Mouse (Mus musculus): ENCODE data around the gene March5. TPM values are rescaled to one million over a fixed set of nuclear protein-coding genes. Genes with fewer than 3 reads are reported as not detected.

The March5 gene
- 159 and 162 TPM in 2 replicates for polyA plus RNA-seq (2015; fragmentation: Nextera tagmentation; extraction: Ambion mirVana)

DNA sequence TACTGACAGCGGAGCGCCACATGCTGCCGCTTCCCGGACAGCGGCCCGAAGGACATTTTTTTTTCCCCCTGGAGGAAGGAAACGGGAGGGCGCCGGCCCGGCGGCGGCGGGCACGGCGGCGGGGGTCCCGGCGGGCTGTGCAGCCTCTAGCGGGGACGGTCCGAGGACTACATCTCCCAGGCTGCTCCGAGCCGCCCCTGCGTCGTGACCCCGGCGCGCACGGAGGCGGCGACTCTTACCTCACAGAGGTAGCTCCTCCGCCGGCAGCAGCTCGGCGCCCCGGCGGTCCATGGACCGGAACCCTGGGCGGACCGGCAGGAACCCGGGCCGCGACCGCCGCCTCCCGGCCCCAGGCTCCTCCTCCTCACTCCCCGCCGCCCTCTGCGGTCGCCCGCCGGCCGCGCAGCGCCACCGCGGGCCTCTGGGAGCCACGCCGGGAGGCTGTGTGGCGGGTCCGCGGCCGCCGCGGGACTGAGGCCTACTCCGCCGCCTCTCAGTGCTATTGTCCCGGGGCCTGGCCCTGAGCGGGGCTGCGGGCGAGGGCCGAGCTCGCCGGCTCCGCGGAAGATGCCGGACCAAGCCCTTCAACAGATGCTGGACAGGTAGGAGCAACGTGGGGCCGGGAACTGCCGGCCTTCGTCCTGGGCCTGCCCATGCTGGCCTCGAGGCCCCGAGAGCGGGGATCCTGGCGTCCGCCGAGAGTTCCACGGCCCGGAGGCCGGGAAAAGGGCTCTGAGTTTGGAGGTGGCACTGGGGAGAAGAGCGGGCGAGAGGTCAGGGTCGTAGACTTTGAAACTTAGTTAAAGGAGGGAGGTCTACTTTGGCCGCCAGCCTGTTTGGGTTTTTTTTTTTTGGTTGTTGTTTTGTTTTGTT lies at the start of gene March5:
TSS of gene March5 (plus strand) at position 241 of the 873 bp plus-strand sequence.
- under 1% methylated on average over 80 of the region's 94 CpGs for WGBS (ENCODE audit: insufficient replicate concordance)
- peak within 1 kb of the TSS; percentile 99 for H3K4me3 ChIP-seq (replicated peaks)
- H3K36me3 ChIP-seq (replicated peaks) = peaks cover 22% of the 10 kb centered on the region
- H3K4me1 ChIP-seq (replicated peaks) = peaks cover 71% of the 10 kb centered on the region
- peak; percentile 90 for ATAC-seq (ENCODE audit: insufficient read depth)
- no peaks in the 10 kb centered on the region for H3K27me3 ChIP-seq
- H3K4me2 ChIP-seq = peak within 1 kb of the TSS; percentile 85
- H3K9ac ChIP-seq = peak within 1 kb of the TSS; percentile 100
- H3K27ac ChIP-seq (replicated peaks) = peak within 1 kb of the TSS; percentile 98
- no peaks in the 10 kb centered on the region for H3K9me3 ChIP-seq (replicated peaks)

DNA sequence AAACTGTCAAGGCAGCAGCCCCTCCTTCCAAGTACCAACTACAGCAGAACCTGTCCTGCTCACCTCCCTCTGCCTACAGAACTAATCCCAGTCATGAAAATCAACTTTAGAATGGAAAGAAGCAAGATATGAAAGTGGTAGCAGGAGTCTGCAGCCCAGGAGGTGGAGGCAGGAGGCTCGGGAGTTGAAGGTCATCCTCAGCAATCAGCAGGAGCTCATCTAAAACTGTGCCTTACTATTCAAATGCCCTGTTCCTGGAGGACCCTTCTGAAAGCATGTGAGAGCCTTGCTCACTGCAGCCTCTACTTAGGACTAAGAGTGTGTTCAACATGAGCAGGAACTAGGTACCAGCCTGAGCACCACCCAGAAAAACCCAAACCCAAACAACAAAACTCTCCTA lies 35.2 kb upstream of the March5 start:
- H3K27ac ChIP-seq (replicated peaks) = no peak overlapping the region
- no peak overlapping the region for H3K4me3 ChIP-seq (replicated peaks)
- no peak overlapping the region for H3K4me2 ChIP-seq
- H3K4me1 ChIP-seq (replicated peaks) = peaks cover 40% of the 10 kb centered on the region
- H3K27me3 ChIP-seq = peaks cover 61% of the 10 kb centered on the region
- H3K9me3 ChIP-seq (replicated peaks) = no peaks in the 10 kb centered on the region
- 40% methylated on average over 1 of the region's 1 CpGs for WGBS (ENCODE audit: insufficient replicate concordance)
- peaks cover 17% of the 10 kb centered on the region for H3K36me3 ChIP-seq (replicated peaks)
- no peak for ATAC-seq (ENCODE audit: insufficient read depth)
- H3K9ac ChIP-seq = no peak overlapping the region

DNA sequence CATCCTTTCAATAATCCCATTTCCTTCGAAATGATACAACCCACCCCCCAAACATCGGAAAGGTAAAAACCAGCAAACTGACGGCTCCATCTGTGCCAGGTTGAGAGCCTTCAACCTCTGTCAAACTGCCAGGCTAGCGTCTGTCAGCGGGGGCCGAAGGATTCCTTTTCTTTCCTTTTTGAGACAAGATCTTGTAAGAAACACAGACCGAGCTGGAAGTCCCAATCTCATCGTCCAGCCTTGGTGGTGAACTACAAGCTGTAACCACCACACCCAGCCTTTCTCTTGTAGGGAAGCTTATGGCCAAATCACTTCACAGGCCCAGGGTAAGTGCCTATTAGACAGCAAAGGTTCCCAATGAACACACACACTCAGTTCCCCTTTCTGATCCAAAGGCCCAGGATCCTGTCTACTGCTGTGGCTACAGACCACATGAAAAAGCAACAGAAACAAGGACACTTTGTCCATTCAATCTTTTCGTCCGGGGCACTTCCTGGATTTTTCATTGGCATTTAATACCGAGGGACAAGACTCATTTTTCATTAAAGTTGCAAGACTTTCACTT lies 34.7 kb upstream of the March5 start:
- Histone ChIP-seq H3K9me3 (replicated peaks) (no peaks in the 10 kb centered on the region), H3K9ac (no peak overlapping the region), H3K27me3 (peaks cover 63% of the 10 kb centered on the region), H3K4me2 (peak overlapping the region; percentile 87), H3K36me3 (replicated peaks) (peaks cover 17% of the 10 kb centered on the region), H3K27ac (replicated peaks) (no peak overlapping the region), H3K4me3 (replicated peaks) (peak overlapping the region; percentile 65; the same call in 1 of the 2 replicates), H3K4me1 (replicated peaks) (peaks cover 42% of the 10 kb centered on the region)
- 74% methylated on average over 11 of the region's 11 CpGs for WGBS (ENCODE audit: insufficient replicate concordance)
- no peak for ATAC-seq (ENCODE audit: insufficient read depth)

DNA sequence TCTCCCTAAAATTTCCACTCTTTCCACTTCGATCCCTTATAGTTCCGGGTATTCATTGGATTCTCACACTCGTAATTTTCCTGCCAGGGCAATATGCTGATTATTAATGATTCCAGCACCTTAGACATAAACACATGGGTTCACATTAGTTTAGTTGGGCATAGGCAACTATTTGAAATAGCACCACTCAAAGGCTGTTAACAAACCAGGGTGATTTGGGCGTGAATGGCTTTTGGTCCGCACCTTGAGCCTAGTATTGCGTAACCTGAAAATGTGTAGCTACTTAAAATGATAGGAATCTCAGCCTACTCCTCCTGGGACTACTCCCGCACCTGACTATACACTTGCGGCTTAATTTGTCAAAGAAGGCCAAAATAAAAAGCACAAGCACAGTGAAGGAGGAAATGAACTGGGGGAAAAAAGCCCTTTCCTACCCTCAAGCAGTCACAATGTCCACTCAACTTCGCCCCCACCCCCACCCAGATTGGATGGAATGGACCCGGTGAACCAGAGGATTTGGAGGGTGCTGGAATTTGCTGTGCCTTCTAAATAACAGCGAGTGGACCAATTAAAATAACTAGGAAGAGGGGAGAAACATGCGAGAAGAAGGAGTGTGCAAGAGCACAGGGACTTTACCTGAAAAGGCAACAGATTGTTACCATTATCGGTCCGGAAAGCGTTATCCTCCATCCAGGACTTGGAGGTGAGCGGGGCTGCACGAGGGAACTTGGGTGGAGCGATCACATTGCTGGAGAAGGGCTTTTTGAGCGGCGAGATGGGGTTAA lies 33.8 kb upstream of the March5 start:
- no peaks in the 10 kb centered on the region for H3K9me3 ChIP-seq (replicated peaks)
- 36% methylated on average over 20 of the region's 20 CpGs for WGBS (ENCODE audit: insufficient replicate concordance)
- H3K9ac ChIP-seq = peak overlapping the region; percentile 49
- peaks cover 17% of the 10 kb centered on the region for H3K36me3 ChIP-seq (replicated peaks)
- peak overlapping the region; percentile 87 for H3K4me2 ChIP-seq
- H3K4me3 ChIP-seq (replicated peaks) = peak overlapping the region; percentile 65
- peaks cover 63% of the 10 kb centered on the region for H3K27me3 ChIP-seq
- peak overlapping the region; percentile 64 for H3K27ac ChIP-seq (replicated peaks)
- peaks cover 51% of the 10 kb centered on the region for H3K4me1 ChIP-seq (replicated peaks)
- ATAC-seq (ENCODE audit: insufficient read depth) = no peak

DNA sequence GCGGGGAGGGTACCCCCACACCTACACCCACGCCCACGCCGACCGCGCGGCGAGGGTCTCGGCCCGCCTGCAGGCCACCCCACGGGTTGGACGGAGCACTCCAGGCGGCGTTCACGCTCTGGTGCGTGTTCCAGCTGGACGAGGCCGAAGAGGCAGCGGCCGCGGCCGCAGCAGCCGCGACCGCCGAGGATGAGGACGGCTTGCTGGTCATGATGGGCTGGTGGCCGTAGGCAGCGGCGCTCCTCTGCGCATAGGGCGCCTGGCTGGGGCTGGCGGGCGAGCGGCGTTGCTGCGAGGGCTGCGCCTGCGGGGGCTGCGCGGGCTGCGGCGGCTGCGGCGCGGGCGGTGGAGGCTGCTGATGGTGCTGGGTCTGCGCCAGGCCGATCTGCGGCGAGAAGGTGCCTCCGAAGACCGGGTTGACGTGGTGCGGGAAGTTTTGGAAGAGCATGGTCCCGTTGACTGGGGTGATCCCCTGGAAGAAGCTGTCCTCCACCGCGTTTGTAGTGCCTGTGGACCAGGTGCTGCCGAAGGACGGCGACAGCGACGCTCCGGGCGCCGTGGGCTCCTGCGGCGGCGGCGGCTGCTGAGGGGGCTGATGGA lies 33.1 kb upstream of the March5 start:
- Histone ChIP-seq H3K9ac (peak overlapping the region; percentile 49), H3K4me2 (peak overlapping the region; percentile 87), H3K4me1 (replicated peaks) (peaks cover 58% of the 10 kb centered on the region), H3K27ac (replicated peaks) (peak overlapping the region; percentile 64), H3K9me3 (replicated peaks) (no peaks in the 10 kb centered on the region), H3K27me3 (peaks cover 63% of the 10 kb centered on the region), H3K4me3 (replicated peaks) (peak overlapping the region; percentile 65), H3K36me3 (replicated peaks) (peaks cover 17% of the 10 kb centered on the region)
- under 1% methylated on average over 70 of the region's 70 CpGs for whole genome bisulfite sequencing (ENCODE audit: insufficient replicate concordance)
- no peak for ATAC-seq (ENCODE audit: insufficient read depth)

DNA sequence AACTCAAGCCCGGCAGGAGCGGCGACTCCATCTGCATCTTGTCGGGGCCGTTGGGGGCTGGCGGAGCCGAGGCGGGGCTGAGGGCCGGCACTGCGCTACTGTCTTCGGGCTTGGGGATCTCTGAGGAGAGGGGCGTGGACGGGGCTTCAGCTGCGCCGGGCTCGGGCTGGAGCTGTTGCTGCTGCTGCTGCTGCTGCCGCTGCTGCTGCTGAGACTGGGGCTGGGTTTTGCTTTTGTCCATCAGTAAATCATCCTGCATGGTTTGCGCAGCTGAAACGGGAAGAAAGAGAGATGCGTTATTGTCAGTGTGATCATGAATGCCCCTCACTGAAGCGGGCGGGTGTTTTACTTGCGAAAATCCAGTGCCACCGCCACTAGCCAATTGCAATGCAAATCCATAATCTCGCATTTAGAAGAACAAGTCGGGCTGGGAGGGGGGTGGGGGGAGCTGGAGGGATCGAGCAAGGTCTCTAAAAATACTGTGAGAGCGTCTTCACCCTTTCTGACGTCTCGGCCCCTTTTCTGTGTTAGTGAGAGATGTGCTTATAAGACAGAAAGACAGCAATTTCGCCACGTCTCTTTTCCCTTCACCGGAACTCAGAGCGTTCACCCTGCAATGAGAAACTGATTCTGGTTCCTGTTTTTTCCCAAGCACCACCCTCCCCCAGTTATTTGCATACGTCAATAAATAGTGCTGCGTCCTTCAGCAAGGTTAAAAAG lies 32.5 kb upstream of the March5 start:
- Histone ChIP-seq H3K9ac (peak overlapping the region; percentile 49), H3K27ac (replicated peaks) (peak overlapping the region; percentile 64), H3K9me3 (replicated peaks) (no peaks in the 10 kb centered on the region), H3K36me3 (replicated peaks) (peaks cover 17% of the 10 kb centered on the region), H3K27me3 (peaks cover 63% of the 10 kb centered on the region), H3K4me2 (peak overlapping the region; percentile 87), H3K4me1 (replicated peaks) (peaks cover 62% of the 10 kb centered on the region), H3K4me3 (replicated peaks) (peak overlapping the region; percentile 65)
- peak; percentile 17; the same call in 1 of the 2 replicates for ATAC-seq (ENCODE audit: insufficient read depth)
- under 1% methylated on average over 36 of the region's 36 CpGs for WGBS (ENCODE audit: insufficient replicate concordance)

DNA sequence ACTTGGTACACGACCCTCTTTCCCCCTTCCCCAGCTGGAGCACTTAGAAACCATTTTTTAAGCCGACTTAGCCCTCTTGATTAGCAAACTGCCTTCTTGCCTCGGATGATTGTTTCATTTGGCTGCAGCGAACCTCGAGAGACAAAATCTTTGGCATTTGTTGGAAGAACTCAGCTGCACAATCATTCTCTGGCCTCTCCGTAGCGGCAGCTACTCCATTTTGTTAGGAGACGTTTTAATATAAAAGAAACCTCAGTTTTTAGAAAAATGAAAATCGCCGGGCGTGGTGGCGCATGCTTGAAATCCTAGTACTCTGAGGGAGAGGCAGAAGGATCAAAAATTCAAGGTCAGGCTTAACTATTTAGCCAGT lies 31.9 kb upstream of the March5 start:
- Histone ChIP-seq H3K27me3 (peaks cover 63% of the 10 kb centered on the region), H3K9ac (peak overlapping the region; percentile 49; the same call in 1 of the 2 replicates), H3K36me3 (replicated peaks) (peaks cover 15% of the 10 kb centered on the region), H3K4me1 (replicated peaks) (peaks cover 67% of the 10 kb centered on the region), H3K4me3 (replicated peaks) (peak overlapping the region; percentile 65), H3K27ac (replicated peaks) (peak overlapping the region; percentile 58; the same call in 1 of the 2 replicates), H3K9me3 (replicated peaks) (no peaks in the 10 kb centered on the region), H3K4me2 (peak overlapping the region; percentile 87)
- WGBS (ENCODE audit: insufficient replicate concordance) = 1% methylated on average over 12 of the region's 12 CpGs
- ATAC-seq (ENCODE audit: insufficient read depth) = no peak

DNA sequence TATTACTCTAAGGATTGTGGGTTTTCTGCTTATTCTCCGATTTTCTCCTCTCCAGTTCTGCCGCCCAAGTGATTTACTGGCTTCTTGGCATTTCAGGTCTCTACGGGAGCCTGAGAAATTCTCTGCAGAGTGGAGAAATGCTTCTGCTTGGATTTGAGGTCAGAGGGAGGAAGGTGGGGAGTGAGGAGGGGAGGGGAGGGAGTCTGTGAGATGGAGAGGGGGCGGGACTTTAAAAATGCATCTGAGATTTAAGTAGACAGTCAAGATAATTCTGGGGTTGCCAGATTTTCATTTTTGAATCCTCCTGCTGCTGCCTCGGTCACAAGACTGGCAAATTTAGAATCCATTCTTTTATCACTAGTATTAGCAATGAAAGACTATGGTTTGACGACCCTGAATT lies 31.4 kb upstream of the March5 start:
- no peak overlapping the region for H3K27ac ChIP-seq (replicated peaks)
- peak overlapping the region; percentile 65 for H3K4me3 ChIP-seq (replicated peaks)
- no peak overlapping the region for H3K9ac ChIP-seq
- 8% methylated on average over 6 of the region's 6 CpGs for WGBS (ENCODE audit: insufficient replicate concordance)
- no peak for ATAC-seq (ENCODE audit: insufficient read depth)
- peak overlapping the region; percentile 87 for H3K4me2 ChIP-seq
- H3K9me3 ChIP-seq (replicated peaks) = no peaks in the 10 kb centered on the region
- peaks cover 60% of the 10 kb centered on the region for H3K27me3 ChIP-seq
- peaks cover 72% of the 10 kb centered on the region for H3K4me1 ChIP-seq (replicated peaks)
- H3K36me3 ChIP-seq (replicated peaks) = peaks cover 11% of the 10 kb centered on the region

DNA sequence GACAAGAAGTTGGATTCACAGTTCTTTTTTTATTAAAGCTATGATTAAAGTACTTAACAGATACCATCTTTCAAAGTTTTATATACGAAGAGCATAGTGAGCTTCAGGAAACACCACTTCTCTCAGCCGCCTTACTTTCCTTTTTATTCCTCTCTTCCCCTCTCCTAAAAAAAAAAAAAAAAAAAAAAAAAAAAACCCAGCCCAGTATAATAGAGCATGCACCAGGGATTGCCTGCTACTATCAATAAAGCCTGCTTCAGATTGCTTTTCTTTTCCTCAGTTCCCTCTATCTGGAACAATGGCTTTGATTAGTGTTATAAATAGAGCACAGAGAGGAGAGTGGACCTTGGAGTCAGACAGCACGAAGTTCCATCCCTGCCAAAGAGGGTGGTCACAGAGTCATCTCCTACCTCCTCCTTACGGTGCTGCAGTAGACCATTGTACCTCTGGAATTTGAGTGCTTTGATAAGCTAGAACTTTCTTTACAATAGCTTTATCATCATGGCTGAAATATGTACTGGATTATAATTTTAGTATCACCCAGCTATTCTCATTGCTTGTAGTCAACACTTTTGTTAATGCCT lies 30.4 kb upstream of the March5 start:
- Histone ChIP-seq H3K4me1 (replicated peaks) (peaks cover 77% of the 10 kb centered on the region), H3K4me3 (replicated peaks) (no peak overlapping the region), H3K36me3 (replicated peaks) (peaks cover 11% of the 10 kb centered on the region), H3K27ac (replicated peaks) (no peak overlapping the region), H3K27me3 (peaks cover 52% of the 10 kb centered on the region), H3K4me2 (peak overlapping the region; percentile 13), H3K9me3 (replicated peaks) (no peaks in the 10 kb centered on the region), H3K9ac (no peak overlapping the region)
- no peak for ATAC-seq (ENCODE audit: insufficient read depth)
- WGBS (ENCODE audit: insufficient replicate concordance) = 38% methylated on average over 4 of the region's 4 CpGs
